Mouse (Mus musculus): ENCODE data around the gene Tert. TPM values are rescaled to one million over a fixed set of nuclear protein-coding genes. Genes with fewer than 3 reads are reported as not detected.

Tert gene
- polyA plus RNA-seq, 1 experiment from 2014 or later, result 5.3 TPM

GRCm38 (mm10) chr13:73682226-73682625 lies 55.5 kb downstream of the Tert start:
- H3K4me1 ChIP-seq (replicated peaks), result no peaks in the 10 kb centered on the region
- no peak overlapping the region for H3K9ac ChIP-seq
- H3K4me2 ChIP-seq, result no peak overlapping the region
- no peak overlapping the region for H3K4me3 ChIP-seq
- no peaks in the 10 kb centered on the region for H3K27me3 ChIP-seq
- no peak overlapping the region for H3K27ac ChIP-seq
- no peak for ATAC-seq (ENCODE audit: low FRiP score)
- H3K9me3 ChIP-seq, result no peaks in the 10 kb centered on the region
- no peaks in the 10 kb centered on the region for H3K36me3 ChIP-seq
- 87% methylated on average over 2 of the region's 2 CpGs for WGBS

DNA sequence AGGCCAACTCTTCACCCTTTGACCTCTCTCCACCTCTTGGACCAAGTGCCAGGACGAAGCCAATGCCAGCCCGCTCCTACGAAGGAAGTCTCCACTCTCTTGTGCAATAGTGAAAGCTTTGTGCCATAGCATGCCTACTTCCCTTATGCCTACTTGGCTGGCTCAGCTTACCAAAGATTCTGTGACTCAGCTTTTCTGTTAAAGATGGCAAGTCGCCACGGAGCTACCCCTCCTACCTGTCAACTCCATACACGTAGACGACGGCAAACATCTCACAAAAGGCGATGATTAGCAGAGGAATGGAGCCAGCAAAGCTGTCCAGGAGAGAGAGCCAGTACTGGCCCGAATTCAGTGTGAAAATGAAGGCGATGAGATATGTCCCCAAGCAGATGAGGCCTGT lies 57.0 kb downstream of the Tert start:
- no peaks in the 10 kb centered on the region for H3K36me3 ChIP-seq
- no peaks in the 10 kb centered on the region for H3K27me3 ChIP-seq
- no peak for ATAC-seq (ENCODE audit: low FRiP score)
- no peaks in the 10 kb centered on the region for H3K9me3 ChIP-seq
- H3K9ac ChIP-seq, result no peak overlapping the region
- H3K27ac ChIP-seq, result no peak overlapping the region
- WGBS, result 90% methylated on average over 11 of the region's 11 CpGs
- H3K4me2 ChIP-seq, result no peak overlapping the region
- H3K4me3 ChIP-seq, result no peak overlapping the region
- H3K4me1 ChIP-seq (replicated peaks), result no peaks in the 10 kb centered on the region

- Histone ChIP-seq H3K4me3 (no peak overlapping the region), H3K4me1 (replicated peaks) (no peaks in the 10 kb centered on the region), H3K27ac (no peak overlapping the region), H3K4me2 (no peak overlapping the region), H3K9ac (no peak overlapping the region), H3K27me3 (0 out of 2 replicates have a peak, but pooled peaks cover under 1% of the 10 kb centered on the region), H3K9me3 (no peaks in the 10 kb centered on the region), H3K36me3 (no peaks in the 10 kb centered on the region)
- WGBS, result 85% methylated on average over 1 of the region's 1 CpGs
- no peak for ATAC-seq (ENCODE audit: low FRiP score)
Observed at GRCm38 (mm10) chr13:73684412-73684811, 57.7 kb downstream of the Tert start.

- Histone ChIP-seq H3K4me3 (no peak overlapping the region), H3K27me3 (0 out of 2 replicates have a peak, but pooled peaks cover 4% of the 10 kb centered on the region), H3K4me1 (replicated peaks) (no peaks in the 10 kb centered on the region), H3K9me3 (no peaks in the 10 kb centered on the region), H3K27ac (no peak overlapping the region), H3K4me2 (no peak overlapping the region), H3K9ac (no peak overlapping the region), H3K36me3 (no peaks in the 10 kb centered on the region)
- 87% methylated on average over 6 of the region's 6 CpGs for WGBS
- no peak for ATAC-seq (ENCODE audit: low FRiP score)
Observed at GRCm38 (mm10) chr13:73685502-73685901, 58.8 kb downstream of the Tert start.

- Histone ChIP-seq H3K4me2 (no peak overlapping the region), H3K27me3 (0 out of 2 replicates have a peak, but pooled peaks cover 4% of the 10 kb centered on the region), H3K9ac (no peak overlapping the region), H3K27ac (no peak overlapping the region), H3K4me1 (replicated peaks) (no peaks in the 10 kb centered on the region), H3K36me3 (no peaks in the 10 kb centered on the region), H3K4me3 (no peak overlapping the region), H3K9me3 (no peaks in the 10 kb centered on the region)
- no peak for ATAC-seq (ENCODE audit: low FRiP score)
- WGBS, result 75% methylated on average over 3 of the region's 3 CpGs
Observed at GRCm38 (mm10) chr13:73687601-73688000, 60.9 kb downstream of the Tert start.

DNA sequence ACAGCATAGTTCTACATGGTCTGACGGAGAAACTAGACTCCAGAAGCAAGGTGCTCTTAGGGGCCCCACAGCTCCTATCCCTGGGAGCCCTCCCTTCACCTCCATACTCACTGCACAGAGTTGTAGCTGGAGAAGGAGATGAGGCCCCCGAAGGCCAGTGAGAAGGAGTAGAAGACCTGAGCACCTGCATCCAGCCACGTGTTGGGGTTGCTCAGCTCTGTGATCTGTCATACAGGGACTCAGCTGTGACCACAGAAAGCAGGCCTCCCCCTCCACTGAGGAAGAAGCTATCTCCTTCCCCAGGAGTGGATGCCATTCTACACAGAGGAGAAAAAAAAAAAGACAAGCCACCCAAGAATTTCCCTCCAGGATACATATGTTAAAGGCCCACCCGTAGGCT lies 62.2 kb downstream of the Tert start:
- Histone ChIP-seq H3K9ac (no peak overlapping the region), H3K4me1 (replicated peaks) (no peaks in the 10 kb centered on the region), H3K4me3 (no peak overlapping the region), H3K27ac (no peak overlapping the region), H3K9me3 (no peaks in the 10 kb centered on the region), H3K36me3 (no peaks in the 10 kb centered on the region), H3K27me3 (0 out of 2 replicates have a peak, but pooled peaks cover 4% of the 10 kb centered on the region), H3K4me2 (no peak overlapping the region)
- ATAC-seq (ENCODE audit: low FRiP score), result no peak
- 84% methylated on average over 4 of the region's 4 CpGs for WGBS

GRCm38 (mm10) chr13:73692249-73692868 lies 65.6 kb downstream of the Tert start:
- H3K4me2 ChIP-seq, result no peak overlapping the region
- no peak overlapping the region for H3K9ac ChIP-seq
- 33% methylated on average over 10 of the region's 10 CpGs for WGBS
- no peaks in the 10 kb centered on the region for H3K9me3 ChIP-seq
- H3K4me1 ChIP-seq (replicated peaks), result no peaks in the 10 kb centered on the region
- H3K27me3 ChIP-seq, result 0 out of 2 replicates have a peak, but pooled peaks cover 11% of the 10 kb centered on the region
- H3K36me3 ChIP-seq, result no peaks in the 10 kb centered on the region
- no peak overlapping the region for H3K4me3 ChIP-seq
- no peak overlapping the region for H3K27ac ChIP-seq
- ATAC-seq (ENCODE audit: low FRiP score), result peak; percentile 82

GRCm38 (mm10) chr13:73693333-73693732 lies 66.6 kb downstream of the Tert start:
- Histone ChIP-seq H3K4me2 (no peak overlapping the region), H3K27me3 (0 out of 2 replicates have a peak, but pooled peaks cover 11% of the 10 kb centered on the region), H3K9ac (no peak overlapping the region), H3K27ac (no peak overlapping the region), H3K9me3 (no peaks in the 10 kb centered on the region), H3K4me3 (no peak overlapping the region), H3K4me1 (replicated peaks) (no peaks in the 10 kb centered on the region), H3K36me3 (no peaks in the 10 kb centered on the region)
- no peak for ATAC-seq (ENCODE audit: low FRiP score)
- WGBS, result 70% methylated on average over 2 of the region's 2 CpGs

- no peak overlapping the region for H3K27ac ChIP-seq
- H3K9ac ChIP-seq, result no peak overlapping the region
- no peaks in the 10 kb centered on the region for H3K9me3 ChIP-seq
- WGBS, result 93% methylated on average over 1 of the region's 1 CpGs
- H3K4me2 ChIP-seq, result no peak overlapping the region
- no peaks in the 10 kb centered on the region for H3K36me3 ChIP-seq
- no peak overlapping the region for H3K4me3 ChIP-seq
- ATAC-seq (ENCODE audit: low FRiP score), result no peak
- no peaks in the 10 kb centered on the region for H3K4me1 ChIP-seq (replicated peaks)
- 0 out of 2 replicates have a peak, but pooled peaks cover 8% of the 10 kb centered on the region for H3K27me3 ChIP-seq
Observed at GRCm38 (mm10) chr13:73694972-73695371, 68.3 kb downstream of the Tert start.

GRCm38 (mm10) chr13:73696529-73696928 lies 69.8 kb downstream of the Tert start:
- Histone ChIP-seq H3K4me2 (no peak overlapping the region), H3K9me3 (no peaks in the 10 kb centered on the region), H3K4me1 (replicated peaks) (no peaks in the 10 kb centered on the region), H3K27ac (no peak overlapping the region), H3K27me3 (0 out of 2 replicates have a peak, but pooled peaks cover 8% of the 10 kb centered on the region), H3K4me3 (no peak overlapping the region), H3K36me3 (no peaks in the 10 kb centered on the region), H3K9ac (no peak overlapping the region)
- no peak for ATAC-seq (ENCODE audit: low FRiP score)
- WGBS, result 87% methylated on average over 3 of the region's 3 CpGs

Other genes with a start within 250 kb of the Tert start
- 57.0 and 59.6 TPM in 2 replicates for gene Lpcat1, start 159.7 kb upstream of the Tert start, polyA plus RNA-seq (2015; fragmentation: Nextera tagmentation; extraction: Ambion mirVana)
- 0.06 and 0.13 TPM in 2 replicates for gene Slc6a3, start 90.2 kb upstream of the Tert start, polyA plus RNA-seq (2015; fragmentation: Nextera tagmentation; extraction: Ambion mirVana)
- gene Clptm1l, start 22.9 kb upstream of the Tert start, polyA plus RNA-seq (2015; fragmentation: Nextera tagmentation; extraction: Ambion mirVana), result 118 and 119 TPM in 2 replicates
- not detected in 2 replicates for gene Slc6a18, start 51.1 kb downstream of the Tert start, polyA plus RNA-seq (2015; fragmentation: Nextera tagmentation; extraction: Ambion mirVana)
- 0.18 and 0.29 TPM in 2 replicates for gene Slc6a19, start 78.0 kb downstream of the Tert start, polyA plus RNA-seq (2015; fragmentation: Nextera tagmentation; extraction: Ambion mirVana)
- gene Slc12a7, start 106.2 kb downstream of the Tert start, polyA plus RNA-seq (2015; fragmentation: Nextera tagmentation; extraction: Ambion mirVana), result 14.3 and 14.9 TPM in 2 replicates
- gene Nkd2, start 220.7 kb downstream of the Tert start, polyA plus RNA-seq (2015; fragmentation: Nextera tagmentation; extraction: Ambion mirVana), result 9.5 and 9.7 TPM in 2 replicates